Mouse (Mus musculus) ovary, adult 18-20 months (tissue): Measurements from ENCODE around the gene Rnf2.
A peak's percentile ranks its signal among the peaks of the same experiment; 100 is the strongest.
"Not testable (repeated sequence)": the region's sequence is repeated elsewhere in the genome, so short reads cannot be mapped to it uniquely, and the experiment has no call there.

ENCODE experiments used
- DNase-seq: peaks from one replicate; pipeline ENCODE4 v3.0.0; 2022; ENCODE audit warnings: low spot score, mixed read lengths

The Rnf2 gene

GRCm38 (mm10) chr1:151483568-151483967, 17.2 kb downstream of the Rnf2 start:
- DNase-seq = no peak

- no peak for DNase-seq
These were observed 18.3 kb downstream of the Rnf2 start for GRCm38 (mm10) chr1:151482497-151482896.

GRCm38 (mm10) chr1:151472386-151472785, 28.4 kb downstream of the Rnf2 start:
- DNase-seq = not testable (repeated sequence)

GRCm38 (mm10) chr1:151471429-151471828, 29.3 kb downstream of the Rnf2 start:
- no peak for DNase-seq

GRCm38 (mm10) chr1:151466571-151466970, 34.2 kb downstream of the Rnf2 start:
- DNase-seq = no peak

- DNase-seq = no peak
These were observed 35.8 kb downstream of the Rnf2 start for GRCm38 (mm10) chr1:151464914-151465313.

- no peak for DNase-seq
These were observed 39.5 kb downstream of the Rnf2 start for GRCm38 (mm10) chr1:151461265-151461664.

- no peak for DNase-seq
These were observed 43.7 kb downstream of the Rnf2 start for GRCm38 (mm10) chr1:151457087-151457486.

- DNase-seq = no peak
These were observed 48.8 kb downstream of the Rnf2 start for GRCm38 (mm10) chr1:151451946-151452345.

- DNase-seq = no peak
These were observed 49.9 kb downstream of the Rnf2 start for GRCm38 (mm10) chr1:151450851-151451250.

- no peak for DNase-seq
These were observed 50.9 kb downstream of the Rnf2 start for GRCm38 (mm10) chr1:151449866-151450265.

- DNase-seq = no peak
These were observed 65.3 kb downstream of the Rnf2 start for GRCm38 (mm10) chr1:151435431-151435830.

GRCm38 (mm10) chr1:151429316-151429715, 71.4 kb downstream of the Rnf2 start:
- DNase-seq = no peak

GRCm38 (mm10) chr1:151428263-151429221, 72.2 kb downstream of the Rnf2 start, which contains the start of the genes Swt1 and Trmt1l:
TSS of gene Swt1 (minus strand) at chr1:151428455.
TSS of gene Trmt1l (plus strand) at chr1:151428542.
- peak; percentile 98 for DNase-seq

- DNase-seq = no peak
These were observed 72.9 kb downstream of the Rnf2 start for GRCm38 (mm10) chr1:151427888-151428262.

- DNase-seq = no peak
These were observed 73.7 kb downstream of the Rnf2 start for GRCm38 (mm10) chr1:151426947-151427600.

- DNase-seq = no peak
These were observed 78.6 kb downstream of the Rnf2 start for GRCm38 (mm10) chr1:151422178-151422577.

- no peak for DNase-seq
These were observed 90.9 kb downstream of the Rnf2 start for GRCm38 (mm10) chr1:151409827-151410226.
